Mouse (Mus musculus): Measurements from ENCODE around the gene Tob2. TPM values are rescaled to one million over a fixed set of nuclear protein-coding genes. Genes with fewer than 3 reads are reported as not detected.

Tob2 gene
- 11.5 and 13.3 TPM in 2 replicates for polyA plus RNA-seq (2015; fragmentation: Nextera tagmentation; extraction: Ambion mirVana)

GRCm38 (mm10) chr15:81858517-81859329, at the start of gene Tob2:
Gene Tob2, minus strand, starts transcription at chr15:81858796.

GRCm38 (mm10) chr15:81872262-81873136, 13.9 kb upstream of the Tob2 start, which contains the start of gene Aco2:
Gene Aco2, plus strand, starts transcription at chr15:81872309.

GRCm38 (mm10) chr15:81871604-81872261, 13.1 kb upstream of the Tob2 start, which contains the start of gene Phf5a:
Gene Phf5a, minus strand, starts transcription at chr15:81871911.

GRCm38 (mm10) chr15:81802001-81802890, 56.4 kb downstream of the Tob2 start, which contains the start of gene Tef:
Gene Tef, plus strand, starts transcription at chr15:81802421.

Other genes starting within 250 kb of the Tob2 start
- 16.6 and 17.1 TPM in 2 replicates for gene L3mbtl2, start 194.9 kb downstream of the Tob2 start, polyA plus RNA-seq (2015; fragmentation: Nextera tagmentation; extraction: Ambion mirVana)
- gene Chadl, start 161.5 kb downstream of the Tob2 start, polyA plus RNA-seq (2015; fragmentation: Nextera tagmentation; extraction: Ambion mirVana), result 0.41 and 0.98 TPM in 2 replicates
- gene Zc3h7b, start 113.7 kb downstream of the Tob2 start, polyA plus RNA-seq (2015; fragmentation: Nextera tagmentation; extraction: Ambion mirVana), result 8.2 and 8.3 TPM in 2 replicates
- 51.0 and 53.0 TPM in 2 replicates for gene Rangap1, start 113.3 kb downstream of the Tob2 start, polyA plus RNA-seq (2015; fragmentation: Nextera tagmentation; extraction: Ambion mirVana)
- gene Tef, start 56.4 kb downstream of the Tob2 start, polyA plus RNA-seq (2015; fragmentation: Nextera tagmentation; extraction: Ambion mirVana), result 8.5 and 10.8 TPM in 2 replicates
- 126 and 138 TPM in 2 replicates for gene Phf5a, start 13.1 kb upstream of the Tob2 start, polyA plus RNA-seq (2015; fragmentation: Nextera tagmentation; extraction: Ambion mirVana)
- 63.0 and 63.6 TPM in 2 replicates for gene Aco2, start 13.5 kb upstream of the Tob2 start, polyA plus RNA-seq (2015; fragmentation: Nextera tagmentation; extraction: Ambion mirVana)
- gene Polr3h, start 67.4 kb upstream of the Tob2 start, polyA plus RNA-seq (2015; fragmentation: Nextera tagmentation; extraction: Ambion mirVana), result 78.5 and 82.9 TPM in 2 replicates
- gene Csdc2, start 78.0 kb upstream of the Tob2 start, polyA plus RNA-seq (2015; fragmentation: Nextera tagmentation; extraction: Ambion mirVana), result 10.5 and 12.6 TPM in 2 replicates
- gene Pmm1, start 102.1 kb upstream of the Tob2 start, polyA plus RNA-seq (2015; fragmentation: Nextera tagmentation; extraction: Ambion mirVana), result 36.6 and 37.0 TPM in 2 replicates
- gene 1700029P11Rik, start 121.7 kb upstream of the Tob2 start, polyA plus RNA-seq (2015; fragmentation: Nextera tagmentation; extraction: Ambion mirVana), result not detected in 2 replicates
- 58.9 and 59.9 TPM in 2 replicates for gene Xrcc6, start 129.0 kb upstream of the Tob2 start, polyA plus RNA-seq (2015; fragmentation: Nextera tagmentation; extraction: Ambion mirVana)
- gene Desi1, start 175.1 kb upstream of the Tob2 start, polyA plus RNA-seq (2015; fragmentation: Nextera tagmentation; extraction: Ambion mirVana), result 11.4 and 13.2 TPM in 2 replicates
- 200 and 205 TPM in 2 replicates for gene Snu13, start 188.8 kb upstream of the Tob2 start, polyA plus RNA-seq (2015; fragmentation: Nextera tagmentation; extraction: Ambion mirVana)
- not detected in 2 replicates for gene 4930407I10Rik, start 200.4 kb upstream of the Tob2 start, polyA plus RNA-seq (2015; fragmentation: Nextera tagmentation; extraction: Ambion mirVana)
- not detected in 2 replicates for gene Mei1, start 211.2 kb upstream of the Tob2 start, polyA plus RNA-seq (2015; fragmentation: Nextera tagmentation; extraction: Ambion mirVana)